Mouse (Mus musculus): Measurements from ENCODE around the gene Gjd3. TPM values are rescaled to one million over a fixed set of nuclear protein-coding genes. Genes with fewer than 3 reads are reported as not detected.

Gene Gjd3
- polyA plus RNA-seq (2016; fragmentation: Nextera tagmentation; extraction: Ambion mirVana): not detected in 2 replicates

DNA sequence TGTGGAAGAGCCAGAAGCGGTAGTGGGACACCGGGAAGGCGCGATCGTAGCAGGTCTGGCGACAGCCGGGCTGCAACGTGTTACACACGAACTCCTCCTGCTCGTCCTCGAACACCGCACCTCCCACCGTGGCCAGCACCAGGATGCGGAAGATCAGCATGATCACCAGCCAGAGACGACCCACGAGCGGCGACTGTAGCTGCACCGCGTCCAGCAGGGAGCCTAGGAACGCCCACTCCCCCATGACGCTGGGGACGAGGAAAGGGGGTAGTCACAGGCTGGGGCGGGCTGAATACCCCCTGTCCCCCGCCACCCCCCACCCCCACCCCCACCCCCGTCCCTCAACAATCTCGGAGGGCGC lies at the start of gene Gjd3:
Gjd3 (minus strand) TSS at position 244 of the 361 bp plus-strand sequence.
- Histone ChIP-seq H3K4me3 (peak within 1 kb of the TSS; percentile 52), H3K27ac (no peak within 1 kb of the TSS), H3K9me3 (replicated peaks) (no peaks in the 10 kb centered on the region), H3K4me1 (peaks cover 16% of the 10 kb centered on the region), H3K9ac (0 out of 2 replicates have a peak within 1 kb of the TSS, but pooled peaks have one; percentile 27), H3K4me2 (peak within 1 kb of the TSS; percentile 76), H3K27me3 (replicated peaks) (peaks cover 73% of the 10 kb centered on the region), H3K36me3 (peaks cover 2% of the 10 kb centered on the region)
- WGBS (ENCODE audit: insufficient replicate concordance): 2% methylated on average over 28 of the region's 28 CpGs
- no peak for ATAC-seq

DNA sequence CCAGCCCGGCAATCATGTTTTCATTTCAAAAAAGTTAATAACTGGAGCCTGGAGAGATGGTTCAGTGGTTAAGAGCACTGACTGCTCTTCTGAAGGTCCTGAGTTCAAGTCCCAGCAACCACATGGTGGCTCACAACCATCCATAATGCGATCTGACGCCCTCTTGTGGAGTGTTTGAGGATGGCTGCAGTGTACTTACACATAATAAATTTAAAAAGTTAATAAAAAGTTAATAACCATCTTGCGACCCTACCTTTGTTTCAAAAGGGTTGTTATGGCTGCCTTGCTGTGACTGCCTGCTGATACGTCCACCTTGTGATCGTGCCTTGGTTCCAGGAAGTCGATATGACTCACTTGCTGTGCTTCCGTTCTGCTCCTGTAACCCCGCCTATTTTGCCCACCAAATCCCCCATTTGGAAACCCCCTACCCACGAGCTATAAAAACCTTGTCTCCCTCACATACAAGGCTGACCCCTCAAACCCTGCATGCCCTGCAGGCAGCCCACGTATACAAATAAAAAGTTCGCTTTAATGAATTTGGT lies 44.2 kb upstream of the Gjd3 start:
- Histone ChIP-seq H3K27me3 (replicated peaks) (no peaks in the 10 kb centered on the region), H3K9me3 (replicated peaks) (no peaks in the 10 kb centered on the region), H3K36me3 (peaks cover 12% of the 10 kb centered on the region), H3K4me3 (no peak overlapping the region), H3K9ac (no peak overlapping the region), H3K4me1 (peaks cover 27% of the 10 kb centered on the region), H3K4me2 (no peak overlapping the region), H3K27ac (no peak overlapping the region)
- 62% methylated on average over 12 of the region's 12 CpGs for WGBS (ENCODE audit: insufficient replicate concordance)
- ATAC-seq: no peak

GRCm38 (mm10) chr11:99025878-99026277 lies 43.1 kb upstream of the Gjd3 start:
- no peak overlapping the region for H3K27ac ChIP-seq
- peaks cover 38% of the 10 kb centered on the region for H3K4me1 ChIP-seq
- H3K27me3 ChIP-seq (replicated peaks): no peaks in the 10 kb centered on the region
- H3K4me2 ChIP-seq: no peak overlapping the region
- 80% methylated on average over 6 of the region's 6 CpGs for WGBS (ENCODE audit: insufficient replicate concordance)
- ATAC-seq: no peak
- no peaks in the 10 kb centered on the region for H3K9me3 ChIP-seq (replicated peaks)
- H3K4me3 ChIP-seq: no peak overlapping the region
- H3K9ac ChIP-seq: no peak overlapping the region
- peaks cover 23% of the 10 kb centered on the region for H3K36me3 ChIP-seq

- Histone ChIP-seq H3K4me3 (peak overlapping the region; percentile 49), H3K27me3 (replicated peaks) (no peaks in the 10 kb centered on the region), H3K4me1 (peaks cover 46% of the 10 kb centered on the region), H3K9me3 (replicated peaks) (no peaks in the 10 kb centered on the region), H3K4me2 (peak overlapping the region; percentile 68), H3K36me3 (peaks cover 35% of the 10 kb centered on the region), H3K27ac (peak overlapping the region; percentile 45), H3K9ac (peak overlapping the region; percentile 33; the same call in 1 of the 2 replicates)
- ATAC-seq: no peak
- WGBS (ENCODE audit: insufficient replicate concordance): 45% methylated on average over 18 of the region's 18 CpGs
Observed at GRCm38 (mm10) chr11:99024468-99025134, 41.8 kb upstream of the Gjd3 start.

GRCm38 (mm10) chr11:99023500-99024467 lies 41.0 kb upstream of the Gjd3 start, which contains the start of gene Top2a:
Gene Top2a, minus strand, starts transcription at chr11:99024189.
- WGBS (ENCODE audit: insufficient replicate concordance): 1% methylated on average over 54 of the region's 54 CpGs
- Histone ChIP-seq H3K9me3 (replicated peaks) (no peaks in the 10 kb centered on the region), H3K36me3 (peaks cover 44% of the 10 kb centered on the region), H3K27ac (peak within 1 kb of the TSS; percentile 90), H3K9ac (peak within 1 kb of the TSS; percentile 94), H3K4me1 (peaks cover 49% of the 10 kb centered on the region), H3K27me3 (replicated peaks) (no peaks in the 10 kb centered on the region), H3K4me3 (peak within 1 kb of the TSS; percentile 91), H3K4me2 (peak within 1 kb of the TSS; percentile 83)
- ATAC-seq: peak; percentile 91

- peak overlapping the region; percentile 91 for H3K4me3 ChIP-seq
- ATAC-seq: no peak
- peak overlapping the region; percentile 94 for H3K9ac ChIP-seq
- H3K27me3 ChIP-seq (replicated peaks): no peaks in the 10 kb centered on the region
- peak overlapping the region; percentile 83 for H3K4me2 ChIP-seq
- WGBS (ENCODE audit: insufficient replicate concordance): 2% methylated on average over 4 of the region's 4 CpGs
- peak overlapping the region; percentile 90 for H3K27ac ChIP-seq
- peaks cover 49% of the 10 kb centered on the region for H3K4me1 ChIP-seq
- no peaks in the 10 kb centered on the region for H3K9me3 ChIP-seq (replicated peaks)
- peaks cover 50% of the 10 kb centered on the region for H3K36me3 ChIP-seq
Observed at GRCm38 (mm10) chr11:99023094-99023493, 40.3 kb upstream of the Gjd3 start.

DNA sequence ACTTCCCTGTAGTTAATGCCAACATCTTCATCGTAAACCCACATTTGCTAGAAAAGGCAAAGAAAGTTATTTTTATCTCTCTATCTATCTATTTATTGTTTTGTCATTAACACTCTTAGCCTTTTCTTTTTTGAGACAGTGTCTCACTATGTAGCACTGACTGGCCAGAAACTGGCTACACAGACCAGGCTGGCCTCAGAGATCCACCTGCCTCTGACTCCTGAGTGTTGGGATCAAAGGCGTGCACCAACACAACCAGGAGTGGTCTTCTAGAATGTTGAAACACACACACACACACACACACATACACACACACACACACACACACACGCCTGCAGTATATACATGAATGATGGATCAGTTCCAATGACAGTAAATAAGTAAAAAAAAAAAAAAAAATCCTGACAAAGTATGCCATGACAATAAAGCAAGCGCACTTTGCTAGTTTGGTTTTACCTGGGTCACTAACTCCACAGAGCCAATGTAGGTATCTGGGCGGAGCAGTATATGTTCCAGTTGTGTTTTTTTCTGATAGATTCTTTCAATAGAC lies 39.6 kb upstream of the Gjd3 start:
- H3K4me2 ChIP-seq: peak overlapping the region; percentile 83
- no peak for ATAC-seq
- 64% methylated on average over 5 of the region's 5 CpGs for WGBS (ENCODE audit: insufficient replicate concordance)
- H3K9me3 ChIP-seq (replicated peaks): no peaks in the 10 kb centered on the region
- no peaks in the 10 kb centered on the region for H3K27me3 ChIP-seq (replicated peaks)
- peak overlapping the region; percentile 94 for H3K9ac ChIP-seq
- H3K27ac ChIP-seq: 0 out of 2 replicates have a peak overlapping the region, but pooled peaks have one; percentile 33
- H3K36me3 ChIP-seq: peaks cover 57% of the 10 kb centered on the region
- peak overlapping the region; percentile 91 for H3K4me3 ChIP-seq
- H3K4me1 ChIP-seq: peaks cover 49% of the 10 kb centered on the region

- Histone ChIP-seq H3K9me3 (replicated peaks) (no peaks in the 10 kb centered on the region), H3K9ac (no peak overlapping the region), H3K36me3 (peaks cover 83% of the 10 kb centered on the region), H3K27ac (no peak overlapping the region), H3K27me3 (replicated peaks) (no peaks in the 10 kb centered on the region), H3K4me1 (peaks cover 37% of the 10 kb centered on the region), H3K4me2 (peak overlapping the region; percentile 7; the same call in 1 of the 2 replicates), H3K4me3 (no peak overlapping the region)
- 90% methylated on average over 6 of the region's 6 CpGs for WGBS (ENCODE audit: insufficient replicate concordance)
- no peak for ATAC-seq
Observed at GRCm38 (mm10) chr11:99019844-99020243, 37.0 kb upstream of the Gjd3 start.

GRCm38 (mm10) chr11:99013856-99014255 lies 31.0 kb upstream of the Gjd3 start:
- Histone ChIP-seq H3K9ac (no peak overlapping the region), H3K4me1 (0 out of 2 replicates have a peak, but pooled peaks cover 3% of the 10 kb centered on the region), H3K4me3 (no peak overlapping the region), H3K9me3 (replicated peaks) (no peaks in the 10 kb centered on the region), H3K4me2 (no peak overlapping the region), H3K27me3 (replicated peaks) (no peaks in the 10 kb centered on the region), H3K36me3 (peaks cover 100% of the 10 kb centered on the region), H3K27ac (no peak overlapping the region)
- no peak for ATAC-seq
- WGBS (ENCODE audit: insufficient replicate concordance): 87% methylated on average over 1 of the region's 1 CpGs

DNA sequence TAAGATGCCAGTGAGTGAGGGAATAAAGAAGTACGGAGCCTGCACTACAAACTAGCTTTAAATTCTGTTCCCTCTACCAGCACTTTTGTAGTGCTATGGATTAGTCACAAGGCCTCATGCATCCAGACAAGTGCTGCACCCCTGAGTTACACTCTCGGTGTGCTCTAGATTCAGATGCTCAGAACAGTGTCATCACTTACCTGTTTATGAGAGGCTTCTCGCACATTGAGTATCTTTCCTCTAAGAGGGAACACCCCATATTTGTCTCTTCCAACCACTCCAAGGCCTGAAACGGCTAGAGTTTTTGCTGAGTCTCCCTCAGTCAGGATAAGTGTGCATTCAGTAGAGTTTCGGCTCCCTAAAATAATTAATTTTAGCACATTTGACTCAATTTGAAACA lies 27.9 kb upstream of the Gjd3 start:
- Histone ChIP-seq H3K4me3 (no peak overlapping the region), H3K27me3 (replicated peaks) (no peaks in the 10 kb centered on the region), H3K36me3 (peaks cover 100% of the 10 kb centered on the region), H3K27ac (no peak overlapping the region), H3K9ac (no peak overlapping the region), H3K4me2 (no peak overlapping the region), H3K4me1 (0 out of 2 replicates have a peak, but pooled peaks cover 3% of the 10 kb centered on the region), H3K9me3 (replicated peaks) (no peaks in the 10 kb centered on the region)
- WGBS (ENCODE audit: insufficient replicate concordance): 92% methylated on average over 5 of the region's 5 CpGs
- no peak for ATAC-seq

GRCm38 (mm10) chr11:99010124-99010523 lies 27.3 kb upstream of the Gjd3 start:
- H3K36me3 ChIP-seq: peaks cover 100% of the 10 kb centered on the region
- no peak for ATAC-seq
- H3K4me2 ChIP-seq: no peak overlapping the region
- WGBS (ENCODE audit: insufficient replicate concordance): 50% methylated on average over 4 of the region's 4 CpGs
- no peaks in the 10 kb centered on the region for H3K9me3 ChIP-seq (replicated peaks)
- no peak overlapping the region for H3K4me3 ChIP-seq
- no peak overlapping the region for H3K9ac ChIP-seq
- H3K4me1 ChIP-seq: 0 out of 2 replicates have a peak, but pooled peaks cover 3% of the 10 kb centered on the region
- H3K27me3 ChIP-seq (replicated peaks): no peaks in the 10 kb centered on the region
- no peak overlapping the region for H3K27ac ChIP-seq
